18 mouse cellular contexts compared by ENCODE assay signal in genomic region chr13:28991899-28992664, GRCm38 (mm10). TPM values are rescaled to one million over a fixed set of nuclear protein-coding genes. Genes with fewer than 3 reads are reported as not detected.
DNase-seq lines count a peak whose midpoint lies in the region; ATAC-seq and TF ChIP-seq lines count a peak whose summit lies in the region.
"Had no signal": no experiment of that assay in that cellular context is flagged by ENCODE, and none has a peak within 500 bp of the region (broad histone marks: within the 10 kb centered on the region; RNA-seq: fewer than 3 reads in every experiment).

No protein-coding gene starts in this region.

- peak overlapping the region; percentile 79 for H3K27ac ChIP-seq in heart, embryonic 16.5 days (ENCODE audit: low read length)
- H3K27ac ChIP-seq in intestine, embryonic 16.5 days (ENCODE audit: low read length): peak overlapping the region; percentile 50
- no peak overlapping the region for H3K27ac ChIP-seq in midbrain, embryonic 15.5 days
- no peak overlapping the region for H3K27ac ChIP-seq in left cerebral cortex, adult 2 months
- H3K27ac ChIP-seq: hindbrain, embryonic 13.5 days had no signal

- peak overlapping the region; percentile 16; the same call in 1 of the 2 replicates for H3K9ac ChIP-seq in heart, embryonic 16.5 days (ENCODE audit: low read length)
- no peak overlapping the region for H3K9ac ChIP-seq in intestine, embryonic 16.5 days (ENCODE audit: low read depth, low read length)
- no peak overlapping the region for H3K9ac ChIP-seq in midbrain, embryonic 15.5 days
- H3K9ac ChIP-seq: hindbrain, embryonic 13.5 days had no signal

- no peaks in the 10 kb centered on the region for H3K9me3 ChIP-seq in heart, embryonic 16.5 days (replicated peaks; ENCODE audit: control insufficient read depth, low read length)
- H3K9me3 ChIP-seq in intestine, embryonic 16.5 days (ENCODE audit: control insufficient read depth, low read length): no peaks in the 10 kb centered on the region
- H3K9me3 ChIP-seq in midbrain, embryonic 15.5 days: no peaks in the 10 kb centered on the region
- H3K9me3 ChIP-seq: hindbrain, embryonic 13.5 days had no signal

- no peak for TF ChIP-seq CTCF in left cerebral cortex, adult 2 months (IDR thresholded peaks at IDR 0.05)

- H3K4me2 ChIP-seq in heart, embryonic 16.5 days (ENCODE audit: low read depth, low read length): peak overlapping the region; percentile 3
- peak overlapping the region; percentile 23; the same call in 1 of the 2 replicates for H3K4me2 ChIP-seq in intestine, embryonic 16.5 days (ENCODE audit: low read depth, low read length)
- no peak overlapping the region for H3K4me2 ChIP-seq in midbrain, embryonic 15.5 days
- H3K4me2 ChIP-seq: hindbrain, embryonic 13.5 days; liver, embryonic 11.5 days had no signal

- no peaks in the 10 kb centered on the region for H3K36me3 ChIP-seq in heart, embryonic 16.5 days (ENCODE audit: control insufficient read depth, insufficient read depth)
- H3K36me3 ChIP-seq in intestine, embryonic 16.5 days (ENCODE audit: control insufficient read depth, insufficient read depth, low read length): no peaks in the 10 kb centered on the region
- no peaks in the 10 kb centered on the region for H3K36me3 ChIP-seq in midbrain, embryonic 15.5 days (replicated peaks)
- H3K36me3 ChIP-seq: hindbrain, embryonic 13.5 days had no signal

- intact Hi-C loops in heart, postnatal 36 days (cut with DNase I): no loop called here
- intact Hi-C loops in left cerebral cortex, adult 2 months (cut with DNase I): no loop called here

- H3K4me3 ChIP-seq in heart, embryonic 16.5 days (ENCODE audit: low read length): no peak overlapping the region
- H3K4me3 ChIP-seq in intestine, embryonic 16.5 days (ENCODE audit: low read length): no peak overlapping the region
- H3K4me3 ChIP-seq in midbrain, embryonic 15.5 days: no peak overlapping the region
- H3K4me3 ChIP-seq in left cerebral cortex, adult 2 months: no peak overlapping the region
- H3K4me3 ChIP-seq: hindbrain, embryonic 13.5 days; myocyte had no signal

- peak; percentile 78 for ATAC-seq in heart, embryonic 16.5 days (replicated peaks; ENCODE audit: extremely low read depth, insufficient read depth, low FRiP score)
- ATAC-seq in intestine, embryonic 16.5 days: peak; percentile 92
- no peak for ATAC-seq in midbrain, embryonic 15.5 days (replicated peaks)
- ATAC-seq: Patski had no signal

- peaks cover 31% of the 10 kb centered on the region for H3K4me1 ChIP-seq in heart, embryonic 16.5 days (ENCODE audit: control insufficient read depth, insufficient read depth, low read length)
- H3K4me1 ChIP-seq in intestine, embryonic 16.5 days (ENCODE audit: control insufficient read depth, insufficient read depth, low read length): peaks cover 16% of the 10 kb centered on the region
- H3K4me1 ChIP-seq in midbrain, embryonic 15.5 days: no peaks in the 10 kb centered on the region

- 17% methylated on average over 7 of the region's 7 CpGs for WGBS in heart, embryonic 16.5 days
- 20% methylated on average over 7 of the region's 7 CpGs for whole genome bisulfite sequencing in intestine, embryonic 16.5 days
- WGBS in midbrain, embryonic 15.5 days: 70% methylated on average over 7 of the region's 7 CpGs

- no peaks in the 10 kb centered on the region for H3K27me3 ChIP-seq in heart, embryonic 16.5 days (ENCODE audit: control insufficient read depth, insufficient read depth, low read length)
- H3K27me3 ChIP-seq in intestine, embryonic 16.5 days (replicated peaks; ENCODE audit: control insufficient read depth, insufficient read depth, low read length): no peaks in the 10 kb centered on the region
- H3K27me3 ChIP-seq in midbrain, embryonic 15.5 days (replicated peaks): no peaks in the 10 kb centered on the region
- H3K27me3 ChIP-seq: hindbrain, embryonic 13.5 days had no signal

- no peak for DNase-seq in heart, postnatal 36 days
- peak; percentile 33 for DNase-seq in lung, postnatal 14 days
- DNase-seq in thymus, postnatal 10 days (ENCODE audit: low spot score in 2 of 2): peak; percentile 45 to 48
- DNase-seq in kidney, adult 11 months: no peak
- DNase-seq in left cerebral cortex, adult 2 months (ENCODE audit: extremely low spot score in 1 of 2, low spot score in 2 of 2): no peak
- DNase-seq: adrenal gland, postnatal 14 days; cerebellum, adult 11 months; embryo, embryonic 11 days; kidney, postnatal 14 days; layer of hippocampus, postnatal 36 days; right cerebral cortex, postnatal 4 days had no signal

RNA-seq across cellular contexts. Expression of gene Sox4, which starts 38.6 kb away (rescaled TPM):
- polyA plus RNA-seq in heart, embryonic 16.5 days (2015; fragmentation: Nextera tagmentation; extraction: Ambion mirVana): 34.6 and 34.9 TPM in 2 replicates
- total RNA-seq in heart, postnatal 36 days (2021): 10 to 100 TPM; 21.7 to 29.0 TPM
- polyA plus RNA-seq in intestine, embryonic 16.5 days (2015; fragmentation: Nextera tagmentation; extraction: Ambion mirVana): 7.8 and 13.6 TPM in 2 replicates
- 197 and 207 TPM in 2 replicates for polyA plus RNA-seq in midbrain, embryonic 15.5 days (2015; fragmentation: Nextera tagmentation; extraction: Ambion mirVana)
- total RNA-seq in left cerebral cortex, adult 2 months (2021): 10 to 100 TPM; 17.2 to 19.8 TPM

Comparison
In these comparisons a context has a peak if more than half of its experiments do, and no peak if none do; other contexts are left out.
1. H3K27ac ChIP-seq: peak in heart, embryonic 16.5 days (single experiment) and intestine, embryonic 16.5 days (single experiment); none in midbrain, embryonic 15.5 days (single experiment) and left cerebral cortex, adult 2 months (single experiment).
2. DNase-seq: peak in lung, postnatal 14 days (single experiment) and thymus, postnatal 10 days (2 of 2); none in heart, postnatal 36 days (0 of 2), kidney, adult 11 months (single experiment) and left cerebral cortex, adult 2 months (0 of 2).